Mouse (Mus musculus): Measurements from ENCODE around the gene Grem1. TPM values are rescaled to one million over a fixed set of nuclear protein-coding genes. Genes with fewer than 3 reads are reported as not detected.

Grem1 gene
- polyA plus RNA-seq, 1 experiment, result 0.94 TPM

DNA sequence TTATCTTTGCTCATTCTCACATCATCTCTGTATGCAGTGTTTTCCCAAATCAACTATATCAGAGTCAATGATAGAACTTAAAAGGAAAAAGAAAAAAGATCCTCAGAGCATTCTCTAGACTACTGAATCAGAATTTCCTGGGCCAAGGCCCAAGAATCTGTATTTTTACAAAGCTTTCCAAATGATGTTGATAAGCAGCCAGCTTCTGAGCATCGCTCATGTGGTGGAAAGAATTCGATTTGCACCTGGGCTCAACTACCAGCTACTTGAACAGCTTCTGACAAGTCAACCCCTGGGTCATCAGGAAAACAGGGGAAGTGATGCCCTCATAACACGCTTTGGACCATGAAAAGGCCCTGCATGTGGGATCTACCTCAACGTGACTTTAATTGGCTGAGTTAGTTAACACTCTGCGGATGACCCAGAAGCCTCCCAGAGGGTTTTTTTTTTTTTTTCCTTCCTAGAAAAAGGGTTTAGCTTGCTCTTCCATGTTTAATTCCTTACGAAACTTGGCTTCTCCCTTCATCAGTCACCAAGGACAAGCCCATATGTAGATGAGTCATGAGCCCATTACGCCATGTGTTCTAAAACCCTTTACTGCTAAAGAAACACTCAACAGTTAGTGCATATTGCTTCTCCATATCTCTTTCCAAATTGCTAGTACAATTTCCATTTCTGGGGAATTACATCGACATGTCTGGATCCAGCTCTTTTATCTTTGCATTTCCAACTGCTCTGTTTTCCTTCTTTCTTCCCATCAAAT lies 10.3 kb upstream of the Grem1 start:
- no peak for TF ChIP-seq POLR2A (IDR thresholded peaks at IDR 0.05; ENCODE audit: extremely low read depth, insufficient read depth, low read length)
- no peak for TF ChIP-seq CTCF (IDR thresholded peaks at IDR 0.05; ENCODE audit: extremely low read depth, insufficient read depth, low read length)
- no peaks in the 10 kb centered on the region; the same call in 1 of the 2 replicates for H3K4me1 ChIP-seq (ENCODE audit: control insufficient read depth, insufficient read depth, low read length)
- H3K4me3 ChIP-seq (ENCODE audit: insufficient read depth, low read length), result no peak overlapping the region
- no peak overlapping the region for H3K27ac ChIP-seq (ENCODE audit: insufficient read depth, low read length)

DNA sequence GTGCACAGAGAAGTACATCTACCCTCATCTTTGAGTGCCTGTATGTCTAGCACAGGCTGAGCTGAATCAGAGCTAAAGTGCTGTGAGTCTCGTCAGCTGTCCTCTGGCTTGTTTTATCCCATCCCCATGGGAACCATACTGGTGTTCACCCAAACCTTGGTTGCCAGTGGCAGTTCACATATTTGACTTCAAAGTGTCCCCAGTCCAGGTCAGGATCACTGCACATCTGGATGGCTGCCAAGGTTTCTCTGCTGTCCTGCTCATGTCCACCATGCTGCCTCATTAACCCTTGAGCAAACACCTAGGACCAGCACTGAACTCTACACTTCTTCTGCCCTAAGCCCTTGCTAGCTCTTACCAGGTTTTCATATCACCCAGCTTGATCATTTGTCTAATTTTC lies 7.4 kb upstream of the Grem1 start:
- H3K4me1 ChIP-seq (ENCODE audit: control insufficient read depth, insufficient read depth, low read length), result no peaks in the 10 kb centered on the region; the same call in 1 of the 2 replicates
- TF ChIP-seq CTCF (IDR thresholded peaks at IDR 0.05; ENCODE audit: extremely low read depth, insufficient read depth, low read length) (no peak), POLR2A (IDR thresholded peaks at IDR 0.05; ENCODE audit: extremely low read depth, insufficient read depth, low read length) (no peak)
- no peak overlapping the region for H3K27ac ChIP-seq (ENCODE audit: insufficient read depth, low read length)
- H3K4me3 ChIP-seq (ENCODE audit: insufficient read depth, low read length), result no peak overlapping the region

DNA sequence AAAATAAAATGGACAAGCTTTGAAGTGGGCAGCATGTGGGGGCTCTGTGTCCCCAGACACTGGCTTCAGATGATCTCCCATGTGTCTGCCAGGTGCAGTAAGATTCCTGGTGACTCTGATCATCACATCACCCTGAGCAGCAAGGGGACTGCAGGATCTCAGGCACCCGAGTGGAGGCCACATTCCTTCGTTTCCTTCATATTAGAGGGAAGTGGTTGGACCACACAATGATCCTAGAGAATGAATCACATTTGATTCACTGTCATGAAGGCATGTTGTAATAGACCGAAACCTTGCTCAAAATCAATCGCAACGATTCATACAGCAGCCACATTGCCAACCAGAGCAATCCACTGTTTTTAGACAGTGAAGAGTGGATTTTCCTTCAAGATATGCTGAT lies 6.5 kb upstream of the Grem1 start:
- H3K27ac ChIP-seq (ENCODE audit: insufficient read depth, low read length), result no peak overlapping the region
- no peak overlapping the region for H3K4me3 ChIP-seq (ENCODE audit: insufficient read depth, low read length)
- TF ChIP-seq CTCF (IDR thresholded peaks at IDR 0.05; ENCODE audit: extremely low read depth, insufficient read depth, low read length), result no peak
- no peak for TF ChIP-seq POLR2A (IDR thresholded peaks at IDR 0.05; ENCODE audit: extremely low read depth, insufficient read depth, low read length)
- no peaks in the 10 kb centered on the region; the same call in 1 of the 2 replicates for H3K4me1 ChIP-seq (ENCODE audit: control insufficient read depth, insufficient read depth, low read length)

DNA sequence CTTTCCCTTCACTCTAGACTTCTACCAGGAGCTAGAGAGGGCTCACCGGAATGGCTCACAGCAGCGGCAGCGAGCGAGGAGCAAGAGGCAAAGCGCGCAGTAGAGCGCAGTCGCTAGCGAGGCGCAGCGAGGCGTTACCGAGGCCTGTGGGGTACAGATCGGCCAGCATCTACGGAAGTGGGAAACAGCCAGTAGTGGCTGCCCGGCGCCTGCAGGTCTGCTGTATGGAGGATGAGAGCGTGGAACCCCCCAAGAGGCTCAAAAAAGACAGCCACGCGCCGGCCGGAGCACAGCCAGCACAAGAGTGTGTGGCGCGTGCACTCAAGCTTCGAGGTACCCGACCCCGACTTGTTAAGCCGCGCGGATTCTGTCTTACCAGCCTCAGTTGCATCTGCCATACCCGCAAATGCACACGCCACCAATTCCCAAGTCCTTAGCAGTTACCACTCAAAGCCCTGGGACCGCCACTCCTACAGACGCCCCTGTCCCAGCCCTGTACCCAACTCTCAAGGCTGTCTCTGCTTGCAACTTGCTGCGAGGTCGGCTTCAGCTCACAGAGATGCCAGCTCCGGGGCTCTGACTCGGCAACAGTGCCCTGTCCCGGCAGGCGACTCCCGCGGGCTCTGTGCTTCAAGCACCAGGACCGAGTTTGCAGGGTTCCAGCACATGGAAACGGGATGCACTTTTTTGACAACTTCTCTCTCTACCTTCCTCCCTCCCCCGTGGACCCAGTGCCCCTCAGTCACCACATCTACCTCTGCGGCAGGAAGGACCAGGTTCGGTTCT lies 728 bp downstream of the Grem1 start:
- no peaks in the 10 kb centered on the region for H3K4me1 ChIP-seq (ENCODE audit: control insufficient read depth, insufficient read depth, low read length)
- no peak overlapping the region for H3K27ac ChIP-seq (ENCODE audit: insufficient read depth, low read length)
- no peak for TF ChIP-seq POLR2A (IDR thresholded peaks at IDR 0.05; ENCODE audit: extremely low read depth, insufficient read depth, low read length)
- TF ChIP-seq CTCF (IDR thresholded peaks at IDR 0.05; ENCODE audit: extremely low read depth, insufficient read depth, low read length), result no peak
- peak overlapping the region; percentile 40 for H3K4me3 ChIP-seq (ENCODE audit: insufficient read depth, low read length)

DNA sequence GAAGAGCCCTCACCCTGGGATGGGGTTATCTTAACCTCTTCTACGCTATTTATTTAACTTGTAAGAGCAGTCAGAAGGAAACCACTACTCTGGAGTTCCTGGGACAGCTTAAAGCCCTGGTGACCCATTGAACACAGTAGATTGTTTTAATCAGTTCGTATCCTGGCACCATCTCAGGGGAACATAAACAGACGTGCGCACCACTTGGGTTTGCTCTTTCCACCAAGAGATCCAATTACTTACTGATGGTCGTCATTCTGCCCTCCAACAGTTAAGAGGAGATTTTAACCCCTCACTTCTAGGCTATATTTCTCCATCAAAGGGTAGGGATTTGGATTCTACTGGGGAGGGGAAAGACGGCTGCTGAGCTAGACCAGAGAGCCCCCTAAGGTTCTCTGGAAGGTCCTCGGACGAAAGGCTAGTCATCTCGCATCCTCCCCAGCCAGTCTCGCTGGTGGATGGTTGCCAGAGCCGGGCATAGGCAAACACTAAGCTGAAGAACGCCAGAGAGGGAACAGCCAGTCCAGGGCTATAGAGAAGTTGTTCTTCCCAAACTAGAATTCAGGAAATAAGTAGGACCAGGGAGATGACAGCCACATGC lies 1.4 kb downstream of the Grem1 start:
- TF ChIP-seq POLR2A (IDR thresholded peaks at IDR 0.05; ENCODE audit: extremely low read depth, insufficient read depth, low read length) (no peak), CTCF (IDR thresholded peaks at IDR 0.05; ENCODE audit: extremely low read depth, insufficient read depth, low read length) (no peak)
- Histone ChIP-seq H3K27ac (ENCODE audit: insufficient read depth, low read length) (no peak overlapping the region), H3K4me3 (ENCODE audit: insufficient read depth, low read length) (no peak overlapping the region), H3K4me1 (ENCODE audit: control insufficient read depth, insufficient read depth, low read length) (no peaks in the 10 kb centered on the region)

DNA sequence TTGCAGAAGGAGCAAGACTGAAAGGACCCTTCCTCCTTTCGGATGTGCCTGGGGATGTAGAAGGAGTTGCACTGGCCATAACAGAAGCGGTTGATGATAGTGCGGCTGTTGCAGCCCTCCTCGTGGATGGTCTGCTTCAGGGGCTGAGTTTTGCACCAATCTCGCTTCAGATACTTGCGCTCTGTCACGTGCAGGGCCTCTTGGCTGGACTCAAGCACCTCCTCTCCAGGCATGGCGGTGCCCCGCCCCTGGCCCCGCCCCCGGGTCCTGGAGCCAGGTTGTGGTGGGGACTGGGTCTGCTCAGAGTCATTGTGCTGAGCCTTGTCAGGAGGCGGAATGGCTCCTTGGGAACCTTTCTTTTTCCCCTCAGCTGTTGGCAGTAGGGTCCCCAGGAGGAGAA lies 8.7 kb downstream of the Grem1 start:
- Histone ChIP-seq H3K27ac (ENCODE audit: insufficient read depth, low read length) (no peak overlapping the region), H3K4me3 (ENCODE audit: insufficient read depth, low read length) (no peak overlapping the region), H3K4me1 (ENCODE audit: control insufficient read depth, insufficient read depth, low read length) (no peaks in the 10 kb centered on the region)
- TF ChIP-seq CTCF (IDR thresholded peaks at IDR 0.05; ENCODE audit: extremely low read depth, insufficient read depth, low read length) (no peak), POLR2A (IDR thresholded peaks at IDR 0.05; ENCODE audit: extremely low read depth, insufficient read depth, low read length) (no peak)

DNA sequence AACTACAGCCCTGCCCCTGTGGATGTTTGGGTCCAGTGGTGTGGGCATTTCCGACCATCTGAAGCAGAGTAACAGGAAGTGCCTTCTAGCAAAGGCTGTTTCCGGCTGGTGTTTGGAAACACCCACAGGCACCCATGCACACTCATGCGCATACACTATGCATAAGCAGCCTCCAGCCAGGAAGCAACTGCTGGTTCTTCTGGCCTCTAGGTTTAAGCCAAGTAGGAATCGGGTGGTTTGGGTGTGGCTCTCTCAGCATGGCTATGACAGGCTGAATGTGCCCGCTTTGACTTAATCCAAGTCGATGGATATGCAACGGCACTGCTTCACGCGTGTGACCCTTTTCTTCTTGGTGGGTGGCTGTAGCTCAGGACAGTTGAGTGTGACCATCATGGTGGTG lies 9.1 kb downstream of the Grem1 start:
- H3K27ac ChIP-seq (ENCODE audit: insufficient read depth, low read length), result no peak overlapping the region
- TF ChIP-seq CTCF (IDR thresholded peaks at IDR 0.05; ENCODE audit: extremely low read depth, insufficient read depth, low read length) (no peak), POLR2A (IDR thresholded peaks at IDR 0.05; ENCODE audit: extremely low read depth, insufficient read depth, low read length) (no peak)
- H3K4me3 ChIP-seq (ENCODE audit: insufficient read depth, low read length), result no peak overlapping the region
- no peaks in the 10 kb centered on the region for H3K4me1 ChIP-seq (ENCODE audit: control insufficient read depth, insufficient read depth, low read length)

DNA sequence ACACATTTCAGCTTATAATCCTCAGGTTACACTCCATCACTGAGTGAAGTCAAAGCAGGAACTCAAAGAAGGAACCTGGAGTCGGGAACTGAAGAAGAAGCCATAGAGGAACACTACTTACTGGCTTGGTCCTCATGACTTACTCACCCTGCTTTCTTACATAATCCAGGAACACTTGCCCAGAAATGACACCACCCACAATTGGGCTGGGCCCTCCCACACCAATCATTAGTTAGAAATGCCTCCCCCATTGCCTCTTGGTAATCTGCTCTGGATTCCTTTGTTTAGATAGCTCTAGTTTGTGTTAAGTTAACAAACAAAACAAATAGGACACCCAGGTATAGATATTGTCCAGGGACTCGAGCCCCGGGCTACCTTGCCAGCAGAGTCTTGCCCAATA lies 29.9 kb downstream of the Grem1 start:
- no peak overlapping the region for H3K4me3 ChIP-seq (ENCODE audit: insufficient read depth, low read length)
- H3K4me1 ChIP-seq (ENCODE audit: control insufficient read depth, insufficient read depth, low read length), result no peaks in the 10 kb centered on the region
- H3K27ac ChIP-seq (ENCODE audit: insufficient read depth, low read length), result no peak overlapping the region
- TF ChIP-seq CTCF (IDR thresholded peaks at IDR 0.05; ENCODE audit: extremely low read depth, insufficient read depth, low read length) (no peak), POLR2A (IDR thresholded peaks at IDR 0.05; ENCODE audit: extremely low read depth, insufficient read depth, low read length) (no peak)

DNA sequence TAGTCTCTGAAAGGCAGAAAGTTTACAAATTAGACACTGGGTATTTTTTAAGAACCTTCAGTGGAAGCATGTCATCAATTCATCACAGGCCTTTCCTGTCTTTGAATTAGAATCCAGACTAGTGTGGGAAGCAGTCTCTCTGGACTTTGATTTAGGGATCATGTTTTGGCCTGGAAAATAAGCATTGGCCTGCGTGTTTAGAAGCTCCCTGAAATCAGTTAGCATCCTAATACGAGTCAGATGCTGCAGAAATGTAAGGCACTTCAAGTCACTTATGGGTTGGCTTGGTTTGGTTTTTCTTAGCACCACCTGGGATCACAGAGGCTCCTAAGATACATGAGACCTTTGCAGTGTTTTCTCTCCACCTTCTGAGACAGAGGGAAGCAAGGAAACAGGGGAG lies 43.6 kb downstream of the Grem1 start:
- Histone ChIP-seq H3K4me1 (ENCODE audit: control insufficient read depth, insufficient read depth, low read length) (no peaks in the 10 kb centered on the region), H3K4me3 (ENCODE audit: insufficient read depth, low read length) (no peak overlapping the region), H3K27ac (ENCODE audit: insufficient read depth, low read length) (no peak overlapping the region)
- no peak for TF ChIP-seq CTCF (IDR thresholded peaks at IDR 0.05; ENCODE audit: extremely low read depth, insufficient read depth, low read length)
- no peak for TF ChIP-seq POLR2A (IDR thresholded peaks at IDR 0.05; ENCODE audit: extremely low read depth, insufficient read depth, low read length)

All from cortical plate, adult 2 months (tissue).